Mouse (Mus musculus): ENCODE results near the gene Gm45062.

DNA sequence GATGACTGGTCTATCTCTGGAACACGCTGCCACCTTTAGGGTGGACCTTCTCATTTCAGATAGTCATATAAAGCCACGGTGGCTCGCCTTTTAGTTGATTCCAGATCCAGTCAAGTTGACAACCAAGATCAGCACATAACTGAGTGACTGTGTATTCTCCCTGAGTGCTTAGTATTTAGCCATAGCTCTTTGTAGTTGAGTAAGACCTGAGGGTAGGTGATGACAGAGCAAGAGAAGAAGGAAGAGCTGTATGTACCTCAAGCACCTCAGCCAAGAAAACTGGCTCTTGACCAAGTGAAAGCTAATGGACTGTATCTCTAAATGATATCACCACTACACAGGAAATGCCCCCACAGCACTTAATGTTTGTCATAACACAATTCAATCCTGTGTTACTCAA, 182.6 kb downstream of the Gm45062 start:
- TF ChIP-seq CTCF (IDR thresholded peaks at IDR 0.05; ENCODE audit: borderline replicate concordance, extremely low read depth, insufficient read depth, insufficient read length) (no peak), POLR2A (IDR thresholded peaks at IDR 0.05; ENCODE audit: borderline replicate concordance, extremely low read depth, insufficient read depth, insufficient read length, poor library complexity, severe bottlenecking) (no peak)

Measured in brain, embryonic 14.5 days (tissue).